Mouse (Mus musculus) gastrocnemius, postnatal 14 days (tissue): ENCODE measurements around the gene Olfr862. TPM values are rescaled to one million over a fixed set of nuclear protein-coding genes. Genes with fewer than 3 reads are reported as not detected.

Source experiments
- DNase-seq: peaks from one replicate; pipeline ENCODE4 v3.0.0; 2021; ENCODE audit warnings: mixed read lengths
- intact Hi-C: fragments of 180-260 bp; cut with DNase I; formaldehyde crosslinking; loops from one replicate; pipeline ENCODE4 v1.15.1; 2025; ENCODE audit warnings: low total_unique reads
- long read RNA-seq, 2 experiments: library from polyadenylated mRNA; stranded (forward); transcript quantifications; one replicate each; pipeline ENCODE4 v2.0.0; 2021
- total RNA-seq, 2 experiments: library from RNA; stranded (reverse); gene quantifications; 2 replicates each; pipeline ENCODE4 v1.2.3; 2021

The Olfr862 gene
- total RNA-seq = not detected
- long read RNA-seq, experiment 1 = 0 reads
- long read RNA-seq, experiment 2 = 0 reads

- intact Hi-C loops = no loop called here
- DNase-seq = no peak
Measured at GRCm38 (mm10) chr9:19887904-19888303, at the start of gene Olfr862. Olfr862 (minus strand) TSS chr9:19888004.

- no peak for DNase-seq
- intact Hi-C loops = no loop called here
Measured at GRCm38 (mm10) chr9:19916565-19916964, 28.8 kb upstream of the Olfr862 start, which contains the start of gene Olfr77. Olfr77 (plus strand) TSS chr9:19916865.

GRCm38 (mm10) chr9:19911170-19911569 is 23.4 kb upstream of the Olfr862 start:
- intact Hi-C loops = no loop called here
- DNase-seq = no peak

GRCm38 (mm10) chr9:19849647-19850046 is 38.2 kb downstream of the Olfr862 start, which contains the start of gene Olfr860:
Olfr860 (minus strand) TSS chr9:19849747.
- intact Hi-C loops = no loop called here
- DNase-seq = no peak

Other genes with a start within 250 kb of the Olfr862 start
- not detected for gene Olfr857, start 178.6 kb downstream of the Olfr862 start, total RNA-seq
- gene Olfr58, start 107.7 kb downstream of the Olfr862 start, total RNA-seq = not detected
- not detected for gene Olfr859, start 83.1 kb downstream of the Olfr862 start, total RNA-seq
- gene Olfr860, start 38.3 kb downstream of the Olfr862 start, total RNA-seq = not detected
- not detected for gene Olfr77, start 28.9 kb upstream of the Olfr862 start, total RNA-seq
- not detected for gene Olfr866, start 140.0 kb upstream of the Olfr862 start, total RNA-seq
- gene Olfr867, start 169.6 kb upstream of the Olfr862 start, total RNA-seq = not detected
- not detected for gene Olfr868, start 210.6 kb upstream of the Olfr862 start, total RNA-seq
- not detected for gene Olfr869, start 241.0 kb upstream of the Olfr862 start, total RNA-seq